20 mouse cellular contexts compared by ENCODE assay signal in genomic region chr15:81102274-81102879, GRCm38 (mm10).
DNase-seq lines count a peak whose midpoint lies in the region; ATAC-seq and TF ChIP-seq lines count a peak whose summit lies in the region.
"Had no signal": no experiment of that assay in that cellular context is flagged by ENCODE, and none has a peak within 500 bp of the region (broad histone marks: within the 10 kb centered on the region; RNA-seq: fewer than 3 reads in every experiment).

No protein-coding gene starts in this region.

- DNase-seq in embryonic facial prominence, embryonic 10.5 days (ENCODE audit: low spot score) = no peak
- no peak for DNase-seq in left cerebral cortex, adult 2 months (ENCODE audit: extremely low spot score in 1 of 2, low spot score in 2 of 2)
- DNase-seq in left cerebral cortex, adult 11 months (ENCODE audit: low spot score) = no peak
- no peak for DNase-seq in thymus, postnatal 36 days
- DNase-seq: adrenal gland, postnatal 14 days; B cell, adult 2 months; cerebellum, adult 8-10 months; cerebellum, postnatal 14 days; gastrocnemius, postnatal 36 days; heart, adult 18-20 months; heart, postnatal 10 days had no signal

- H3K36me3 ChIP-seq in embryonic facial prominence, embryonic 12.5 days = no peaks in the 10 kb centered on the region
- H3K36me3 ChIP-seq in embryonic facial prominence, embryonic 10.5 days (replicated peaks) = no peaks in the 10 kb centered on the region
- H3K36me3 ChIP-seq in myocyte (ENCODE audit: control insufficient read depth, insufficient read depth) = no peaks in the 10 kb centered on the region
- H3K36me3 ChIP-seq in midbrain, embryonic 13.5 days = no peaks in the 10 kb centered on the region
- H3K36me3 ChIP-seq: heart, embryonic 10.5 days had no signal

- H3K4me1 ChIP-seq in embryonic facial prominence, embryonic 12.5 days = peaks cover 40% of the 10 kb centered on the region
- peaks cover 44% of the 10 kb centered on the region for H3K4me1 ChIP-seq in embryonic facial prominence, embryonic 10.5 days
- peaks cover 49% of the 10 kb centered on the region for H3K4me1 ChIP-seq in midbrain, embryonic 13.5 days (replicated peaks)

- 0 out of 2 replicates have a peak, but pooled peaks have one; percentile 22 for ATAC-seq in embryonic facial prominence, embryonic 12.5 days (ENCODE audit: insufficient number of reproducible peaks, insufficient read depth, low FRiP score, low TSS enrichment)
- ATAC-seq in midbrain, embryonic 13.5 days = no peak
- no peak for ATAC-seq in erythroblast, adult 5-6 weeks (replicated peaks; ENCODE audit: low FRiP score, poor library complexity, severe bottlenecking)
- ATAC-seq: activated CD4-positive, CD25-positive, alpha-beta regulatory T cell, adult 4 months; intestine, embryonic 16.5 days; Patski had no signal

- TF ChIP-seq CTCF in left cerebral cortex, adult 2 months (IDR thresholded peaks at IDR 0.05) = no peak

- no peak overlapping the region for H3K4me3 ChIP-seq in embryonic facial prominence, embryonic 12.5 days
- no peak overlapping the region for H3K4me3 ChIP-seq in embryonic facial prominence, embryonic 10.5 days
- peak overlapping the region; percentile 43 for H3K4me3 ChIP-seq in left cerebral cortex, adult 2 months
- no peak overlapping the region for H3K4me3 ChIP-seq in myocyte
- no peak overlapping the region for H3K4me3 ChIP-seq in midbrain, embryonic 13.5 days (replicated peaks)
- H3K4me3 ChIP-seq: heart, embryonic 10.5 days had no signal

- intact Hi-C loops in left cerebral cortex, adult 2 months (cut with DNase I) = loop anchor here (10.0 kb wide), 2 partner anchors 192 to 242 kb away; no protein-coding TSS in a partner anchor

- no peak overlapping the region for H3K4me2 ChIP-seq in embryonic facial prominence, embryonic 12.5 days (replicated peaks)
- H3K4me2 ChIP-seq in myocyte (ENCODE audit: low read depth) = peak overlapping the region; percentile 69
- no peak overlapping the region for H3K4me2 ChIP-seq in midbrain, embryonic 13.5 days (replicated peaks)
- H3K4me2 ChIP-seq: hindbrain, embryonic 14.5 days had no signal

- no peak overlapping the region for H3K9ac ChIP-seq in embryonic facial prominence, embryonic 12.5 days
- no peak overlapping the region for H3K9ac ChIP-seq in midbrain, embryonic 13.5 days (replicated peaks)
- H3K9ac ChIP-seq: hindbrain, embryonic 14.5 days had no signal

- H3K79me2 ChIP-seq in myocyte (ENCODE audit: control insufficient read depth, insufficient read depth) = peaks cover 86% of the 10 kb centered on the region

- no peak for TF ChIP-seq POLR2A in myocyte (IDR thresholded peaks at IDR 0.05; ENCODE audit: insufficient read length, low read depth)

- H3ac ChIP-seq in myocyte (ENCODE audit: control insufficient read depth, insufficient read length) = no peak overlapping the region

- no peaks in the 10 kb centered on the region for H3K9me3 ChIP-seq in embryonic facial prominence, embryonic 12.5 days
- no peaks in the 10 kb centered on the region for H3K9me3 ChIP-seq in embryonic facial prominence, embryonic 10.5 days
- H3K9me3 ChIP-seq in midbrain, embryonic 13.5 days = no peaks in the 10 kb centered on the region
- H3K9me3 ChIP-seq: heart, embryonic 10.5 days had no signal

- no peaks in the 10 kb centered on the region for H3K27me3 ChIP-seq in embryonic facial prominence, embryonic 12.5 days
- H3K27me3 ChIP-seq in embryonic facial prominence, embryonic 10.5 days (replicated peaks; ENCODE audit: low read depth, poor library complexity, severe bottlenecking) = no peaks in the 10 kb centered on the region
- no peaks in the 10 kb centered on the region for H3K27me3 ChIP-seq in myocyte (ENCODE audit: control insufficient read depth, insufficient read depth, insufficient read length)
- no peaks in the 10 kb centered on the region for H3K27me3 ChIP-seq in midbrain, embryonic 13.5 days
- H3K27me3 ChIP-seq: Patski had no signal

- WGBS in embryonic facial prominence, embryonic 12.5 days = 66% methylated on average over 13 of the region's 13 CpGs
- 78% methylated on average over 13 of the region's 13 CpGs for WGBS in embryonic facial prominence, embryonic 10.5 days
- WGBS in midbrain, embryonic 13.5 days = 82% methylated on average over 13 of the region's 13 CpGs

- H3K27ac ChIP-seq in embryonic facial prominence, embryonic 12.5 days = no peak overlapping the region
- no peak overlapping the region; the same call in 1 of the 2 replicates for H3K27ac ChIP-seq in embryonic facial prominence, embryonic 10.5 days (replicated peaks)
- H3K27ac ChIP-seq in left cerebral cortex, adult 2 months = no peak overlapping the region
- H3K27ac ChIP-seq in midbrain, embryonic 13.5 days = no peak overlapping the region
- H3K27ac ChIP-seq: heart, embryonic 10.5 days; hindbrain, embryonic 14.5 days had no signal

TF ChIP-seq in myocyte, 11 proteins besides CTCF, POLR2A, EP300 and RAD21:
- TF ChIP-seq MYOG (IDR thresholded peaks at IDR 0.05; ENCODE audit: control insufficient read depth in 1 of 3, insufficient read depth in 1 of 3, insufficient read length in 2 of 3, low read depth in 2 of 3) = peak in 1 of 3 experiments; percentile 30
- peak in 1 of 3 experiments; percentile 63 for TF ChIP-seq MYOD1 (IDR thresholded peaks at IDR 0.05; ENCODE audit: control insufficient read depth in 1 of 3, insufficient read length in 2 of 3, low read depth in 2 of 3)
- TF ChIP-seq POLR2AphosphoS2 (IDR thresholded peaks at IDR 0.05; ENCODE audit: insufficient read length, low read depth) = no peak
- no peak for TF ChIP-seq MAX (IDR thresholded peaks at IDR 0.05; ENCODE audit: low read depth)
